16 mouse cellular contexts compared by ENCODE assay signal in genomic region chr16:90280989-90281388, GRCm38 (mm10). TPM values are rescaled to one million over a fixed set of nuclear protein-coding genes. Genes with fewer than 3 reads are reported as not detected.
DNase-seq lines count a peak whose midpoint lies in the region; ATAC-seq and TF ChIP-seq lines count a peak whose summit lies in the region.
"Had no signal": no experiment of that assay in that cellular context is flagged by ENCODE, and none has a peak within 500 bp of the region (broad histone marks: within the 10 kb centered on the region; RNA-seq: fewer than 3 reads in every experiment).

No protein-coding gene starts in this region.

- TF ChIP-seq CTCF in liver, embryonic 14.5 days (IDR thresholded peaks at IDR 0.05; ENCODE audit: low read depth), result no peak

- TF ChIP-seq EP300 in liver, embryonic 14.5 days (IDR thresholded peaks at IDR 0.05; ENCODE audit: low read depth), result no peak

- H3K9ac ChIP-seq in lung, embryonic 15.5 days, result no peak overlapping the region
- no peak overlapping the region for H3K9ac ChIP-seq in liver, embryonic 14.5 days (replicated peaks)
- H3K9ac ChIP-seq: forebrain, postnatal 0 days; hindbrain, embryonic 13.5 days; limb, embryonic 12.5 days had no signal

- WGBS in lung, embryonic 15.5 days, result 45% methylated on average over 5 of the region's 5 CpGs
- 75% methylated on average over 5 of the region's 5 CpGs for WGBS in liver, embryonic 14.5 days (ENCODE audit: insufficient replicate concordance)

- H3K4me1 ChIP-seq in lung, embryonic 15.5 days, result peaks cover 61% of the 10 kb centered on the region
- H3K4me1 ChIP-seq in liver, embryonic 14.5 days (replicated peaks; ENCODE audit: control insufficient read depth in 2 of 2, insufficient read depth in 2 of 2, low read length in 1 of 2), result peaks cover 34 to 43% of the 10 kb centered on the region in 2 experiments

- DNase-seq in heart, adult 11 months, result peak; percentile 83
- DNase-seq in heart, adult 8-10 months (ENCODE audit: low spot score), result no peak
- no peak for DNase-seq in lung, postnatal 10 days
- no peak for DNase-seq in liver, embryonic 14.5 days (ENCODE audit: low read depth in 3 of 3, low spot score in 3 of 3)
- peak; percentile 65 for DNase-seq in lung, postnatal 36 days
- no peak for DNase-seq in urinary bladder, postnatal 14 days (ENCODE audit: low spot score)
- DNase-seq in cerebellum, adult 8-10 months, result no peak
- DNase-seq: cerebellum, adult 11 months; forebrain, postnatal 0 days; heart, adult 2 months; thymus, adult 18-20 months had no signal

- no peak for ATAC-seq in lung, embryonic 15.5 days (ENCODE audit: borderline replicate concordance, extremely low read depth, low FRiP score, low TSS enrichment)
- ATAC-seq in liver, embryonic 14.5 days (ENCODE audit: insufficient read depth), result no peak
- ATAC-seq: forebrain, postnatal 0 days had no signal

- H3K9me3 ChIP-seq in lung, embryonic 15.5 days, result no peaks in the 10 kb centered on the region
- no peaks in the 10 kb centered on the region for H3K9me3 ChIP-seq in liver, embryonic 14.5 days (ENCODE audit: control insufficient read depth, low read length)
- H3K9me3 ChIP-seq: embryonic facial prominence, embryonic 10.5 days; hindbrain, embryonic 13.5 days; limb, embryonic 12.5 days had no signal

- no peaks in the 10 kb centered on the region for H3K27me3 ChIP-seq in lung, embryonic 15.5 days
- no peaks in the 10 kb centered on the region for H3K27me3 ChIP-seq in liver, embryonic 14.5 days (ENCODE audit: control insufficient read depth, insufficient read depth, low read length)
- H3K27me3 ChIP-seq: hindbrain, embryonic 13.5 days; limb, embryonic 12.5 days had no signal

- peak overlapping the region; percentile 16; the same call in 1 of the 2 replicates for H3K4me2 ChIP-seq in lung, embryonic 15.5 days
- peak overlapping the region; percentile 22 for H3K4me2 ChIP-seq in liver, embryonic 14.5 days (ENCODE audit: low read depth)
- H3K4me2 ChIP-seq: hindbrain, embryonic 13.5 days; limb, embryonic 12.5 days had no signal

- no peak overlapping the region for H3K4me3 ChIP-seq in lung, embryonic 15.5 days
- no peak overlapping the region for H3K4me3 ChIP-seq in liver, embryonic 14.5 days (ENCODE audit: insufficient read depth in 1 of 2, low read depth in 2 of 2, low read length in 2 of 2)
- H3K4me3 ChIP-seq: heart, adult 2 months; hindbrain, embryonic 13.5 days; layer of hippocampus, adult 2 months; limb, embryonic 12.5 days had no signal

- 0 out of 2 replicates have a peak overlapping the region, but pooled peaks have one; percentile 19 for H3K27ac ChIP-seq in lung, embryonic 15.5 days
- H3K27ac ChIP-seq in liver, embryonic 14.5 days, result no peak overlapping the region
- H3K27ac ChIP-seq: embryonic facial prominence, embryonic 10.5 days; heart, adult 2 months; hindbrain, embryonic 13.5 days; layer of hippocampus, adult 2 months; limb, embryonic 12.5 days had no signal

- H3K36me3 ChIP-seq in lung, embryonic 15.5 days, result no peaks in the 10 kb centered on the region
- H3K36me3 ChIP-seq in liver, embryonic 14.5 days (replicated peaks; ENCODE audit: control insufficient read depth, insufficient read depth, low read depth), result no peaks in the 10 kb centered on the region
- H3K36me3 ChIP-seq: hindbrain, embryonic 13.5 days; limb, embryonic 12.5 days had no signal

RNA-seq across cellular contexts. Expression of gene Scaf4, which starts 3.3 kb away (rescaled TPM):
- total RNA-seq in heart, adult 8-10 months (2022), result 10 to 100 TPM; 19.3 to 23.8 (median 20.7) TPM
- 23.8 and 25.7 TPM in 2 replicates for polyA plus RNA-seq in lung, embryonic 15.5 days (2015; fragmentation: Nextera tagmentation; extraction: Ambion mirVana)
- 21.8 and 23.5 TPM in 2 replicates for polyA plus RNA-seq in liver, embryonic 14.5 days (2012; rRNA removed)
- 9.0 and 10.1 TPM in 2 replicates for polyA plus RNA-seq in liver, embryonic 14.5 days (2014; fragmentation: Nextera tagmentation; extraction: Ambion mirVana)

Comparison
In these comparisons a context has a peak if more than half of its experiments do, and no peak if none do; other contexts are left out.
1. DNase-seq: peak in heart, adult 11 months (single experiment) and lung, postnatal 36 days (single experiment); none in heart, adult 8-10 months (single experiment), lung, postnatal 10 days (single experiment), liver, embryonic 14.5 days (0 of 3), urinary bladder, postnatal 14 days (single experiment) and cerebellum, adult 8-10 months (single experiment).